Mouse (Mus musculus): ENCODE results near the gene Bcl2.

Bcl2 gene

GRCm38 (mm10) chr1:106722061-106722460 lies 8.0 kb upstream of the Bcl2 start:
- no peak for TF ChIP-seq GATA4 (IDR thresholded peaks at IDR 0.05; ENCODE audit: insufficient replicate concordance, low read length)

- TF ChIP-seq GATA4 (IDR thresholded peaks at IDR 0.05; ENCODE audit: insufficient replicate concordance, low read length), result no peak
Observed at GRCm38 (mm10) chr1:106717071-106717601, 3.1 kb upstream of the Bcl2 start.

DNA sequence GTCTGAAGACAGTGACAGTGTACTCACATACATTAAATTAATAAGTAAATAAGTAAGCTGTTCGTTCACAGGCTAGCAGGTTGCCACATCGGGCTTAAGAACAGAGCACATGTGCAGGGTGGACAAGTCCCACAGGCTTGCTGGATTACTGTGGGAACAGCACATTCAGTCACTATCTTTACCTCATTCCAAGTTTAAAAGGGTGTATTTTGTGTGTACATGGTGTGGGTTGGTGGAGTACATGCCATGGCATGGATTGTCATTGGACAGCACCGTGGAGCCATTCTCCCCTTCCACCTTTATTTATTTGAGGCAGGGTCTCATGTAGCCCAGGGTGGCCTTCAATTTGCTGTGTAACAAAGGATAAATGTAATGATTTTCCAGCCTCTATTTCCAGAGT lies 2.1 kb upstream of the Bcl2 start:
- no peak for TF ChIP-seq GATA4 (IDR thresholded peaks at IDR 0.05; ENCODE audit: insufficient replicate concordance, low read length)

DNA sequence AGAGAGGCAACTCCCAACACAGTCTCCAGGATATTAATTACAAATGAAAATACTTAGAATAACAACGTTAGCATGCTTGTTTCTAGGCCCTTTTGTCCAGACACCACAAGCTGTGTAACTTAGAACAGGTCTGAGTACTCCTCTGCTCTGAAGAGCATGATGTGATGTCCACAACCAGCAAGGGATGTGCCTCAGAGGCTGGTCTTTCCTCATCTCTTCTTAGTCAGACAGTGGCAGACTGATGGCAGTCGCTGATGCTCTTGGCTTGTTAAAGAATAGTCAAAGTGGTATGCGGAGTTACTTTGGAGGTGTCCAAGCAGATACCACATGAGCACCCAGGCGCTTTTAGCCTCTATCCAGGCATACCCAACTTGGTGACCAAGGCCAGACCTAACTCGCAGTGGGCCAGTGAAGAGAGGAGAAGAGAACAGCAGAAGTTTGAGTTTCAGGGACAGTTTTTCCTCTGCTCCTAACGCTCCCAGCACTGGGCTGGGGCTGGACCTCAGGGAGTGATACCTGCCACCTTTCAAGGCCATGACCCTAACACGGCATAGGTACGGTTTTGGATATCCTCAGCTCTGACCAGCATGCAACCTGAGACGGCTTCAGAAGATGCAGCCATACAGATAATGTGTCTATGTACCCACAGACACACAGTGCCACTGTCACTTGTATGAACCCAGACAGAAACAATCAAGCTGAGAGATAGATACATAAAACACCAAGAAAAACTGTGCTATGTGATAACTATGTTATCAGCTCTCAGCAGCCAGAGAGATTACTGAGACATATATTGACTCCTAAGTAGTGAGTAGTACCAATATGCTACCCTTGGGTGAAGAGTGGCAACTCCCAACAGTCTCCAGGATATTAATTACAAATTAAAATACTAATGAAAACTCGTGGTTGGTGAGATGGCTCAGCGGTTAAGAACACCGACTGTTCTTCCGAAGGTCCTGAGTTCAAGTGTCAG lies 1.3 kb upstream of the Bcl2 start:
- TF ChIP-seq GATA4 (IDR thresholded peaks at IDR 0.05; ENCODE audit: insufficient replicate concordance, low read length), result no peak

GRCm38 (mm10) chr1:106714530-106714981 lies 482 bp upstream of the Bcl2 start:
- TF ChIP-seq GATA4 (IDR thresholded peaks at IDR 0.05; ENCODE audit: insufficient replicate concordance, low read length), result no peak

- TF ChIP-seq GATA4 (IDR thresholded peaks at IDR 0.05; ENCODE audit: insufficient replicate concordance, low read length), result no peak
Observed at GRCm38 (mm10) chr1:106712330-106712729, 1.7 kb downstream of the Bcl2 start.

GRCm38 (mm10) chr1:106711356-106712125 lies 2.5 kb downstream of the Bcl2 start:
- no peak for TF ChIP-seq GATA4 (IDR thresholded peaks at IDR 0.05; ENCODE audit: insufficient replicate concordance, low read length)

DNA sequence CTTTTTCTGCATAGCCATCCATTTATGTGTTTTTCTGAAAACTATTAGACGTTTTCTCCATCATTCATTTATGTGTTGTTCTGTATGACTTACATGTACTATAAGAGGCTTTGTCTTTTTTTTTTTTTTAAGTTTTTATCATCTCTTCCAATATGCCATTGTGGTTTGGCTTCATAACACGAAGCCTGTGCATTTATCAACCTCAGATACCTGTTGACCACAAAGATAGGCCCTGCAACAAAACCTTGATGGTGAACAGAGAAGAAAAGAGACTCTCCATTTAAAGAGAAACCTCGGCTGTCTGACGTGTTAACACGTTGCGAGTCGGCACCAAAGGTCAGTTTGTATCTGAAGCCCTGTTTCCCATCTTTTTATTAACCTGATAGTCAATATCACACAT lies 3.9 kb downstream of the Bcl2 start:
- no peak for TF ChIP-seq GATA4 (IDR thresholded peaks at IDR 0.05; ENCODE audit: insufficient replicate concordance, low read length)

GRCm38 (mm10) chr1:106707036-106707880 lies 6.8 kb downstream of the Bcl2 start:
- no peak for TF ChIP-seq GATA4 (IDR thresholded peaks at IDR 0.05; ENCODE audit: insufficient replicate concordance, low read length)

DNA sequence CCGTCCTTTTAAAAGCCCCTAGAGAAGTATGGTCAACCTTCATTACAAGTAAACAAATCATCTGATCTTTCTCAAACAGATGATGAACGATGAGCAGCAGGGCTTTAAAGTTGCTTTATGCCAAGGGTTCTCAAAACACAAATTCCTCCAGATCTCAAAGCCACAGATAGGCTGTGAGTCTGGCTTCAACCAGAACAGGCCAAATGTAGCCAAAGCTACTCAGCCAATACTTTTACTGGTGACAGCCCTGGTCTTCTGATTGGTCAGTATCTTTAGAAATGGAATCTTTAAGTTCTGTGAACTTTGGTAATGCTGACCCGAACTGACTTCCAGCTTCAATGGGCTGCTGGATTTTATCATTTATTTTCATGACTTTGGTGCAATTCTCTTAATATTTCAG lies 10.9 kb downstream of the Bcl2 start:
- no peak for TF ChIP-seq GATA4 (IDR thresholded peaks at IDR 0.05; ENCODE audit: insufficient replicate concordance, low read length)

DNA sequence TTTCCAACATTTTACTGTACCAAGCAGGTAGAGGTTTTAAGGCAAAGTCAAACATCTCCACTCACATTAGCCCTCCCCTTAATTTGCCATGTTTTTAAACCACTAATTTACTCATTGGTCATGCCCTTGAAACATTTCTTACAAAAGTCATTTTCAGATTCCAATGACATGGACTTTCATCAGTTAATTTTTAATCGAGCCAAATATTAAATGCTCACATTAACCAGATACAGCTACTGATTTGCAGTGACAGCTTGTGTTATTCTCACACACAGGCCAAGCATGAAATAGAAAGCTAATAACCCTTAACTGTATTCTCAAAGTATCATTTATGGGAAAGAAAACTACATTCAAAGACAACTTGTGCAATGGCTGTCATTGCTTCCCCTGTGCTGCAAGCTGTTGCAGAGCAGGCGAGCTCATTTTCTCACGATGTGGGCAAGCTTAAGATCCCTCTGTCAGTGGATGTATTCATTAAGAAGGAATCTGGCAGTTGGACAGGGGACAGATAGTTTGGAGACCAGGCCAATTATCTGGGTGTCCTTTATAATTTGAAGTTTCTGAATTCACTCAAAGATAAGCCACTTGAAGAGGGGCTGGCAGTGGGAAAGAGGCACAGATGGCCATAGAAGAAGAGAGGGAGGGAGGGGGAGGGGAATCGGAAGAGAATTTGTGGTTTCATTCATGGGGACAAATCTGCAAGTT lies 11.5 kb downstream of the Bcl2 start:
- TF ChIP-seq GATA4 (IDR thresholded peaks at IDR 0.05; ENCODE audit: insufficient replicate concordance, low read length), result no peak; the same call in 1 of the 2 replicates

GRCm38 (mm10) chr1:106700520-106701114 lies 13.5 kb downstream of the Bcl2 start:
- no peak for TF ChIP-seq GATA4 (IDR thresholded peaks at IDR 0.05; ENCODE audit: insufficient replicate concordance, low read length)

- no peak for TF ChIP-seq GATA4 (IDR thresholded peaks at IDR 0.05; ENCODE audit: insufficient replicate concordance, low read length)
Observed at GRCm38 (mm10) chr1:106696472-106696871, 17.6 kb downstream of the Bcl2 start.

DNA sequence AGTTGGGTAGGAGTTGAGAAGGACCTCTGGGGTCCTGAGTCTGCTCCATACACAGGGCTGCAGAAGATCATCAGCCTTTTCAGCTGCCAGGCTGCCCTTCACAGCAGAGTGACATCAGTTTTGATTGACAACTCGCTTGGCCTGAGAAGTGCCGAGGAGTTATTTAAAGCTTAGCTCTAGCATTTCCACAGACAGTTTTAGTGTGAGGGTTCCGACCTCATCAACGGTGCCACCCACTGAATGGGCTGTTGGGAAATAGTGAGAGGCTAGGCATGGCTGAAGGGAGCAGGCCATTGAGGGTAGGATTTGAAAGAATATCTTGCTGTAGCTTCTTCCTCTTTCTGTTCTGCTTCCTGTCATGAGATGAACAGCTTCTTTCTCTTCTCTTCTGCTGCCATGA lies 18.4 kb downstream of the Bcl2 start:
- no peak for TF ChIP-seq GATA4 (IDR thresholded peaks at IDR 0.05; ENCODE audit: insufficient replicate concordance, low read length)
